Mouse (Mus musculus) c-Kit-positive CD71-negative TER-119-negative erythroid progenitor cells, embryonic 14.5 days (primary cell): ENCODE results near the gene Il19.

Experiments
- DNase-seq: peaks from one replicate; pipeline ENCODE4 v3.0.0-alpha.2; 2013; ENCODE audit warnings: low read depth

Il19 gene

DNA sequence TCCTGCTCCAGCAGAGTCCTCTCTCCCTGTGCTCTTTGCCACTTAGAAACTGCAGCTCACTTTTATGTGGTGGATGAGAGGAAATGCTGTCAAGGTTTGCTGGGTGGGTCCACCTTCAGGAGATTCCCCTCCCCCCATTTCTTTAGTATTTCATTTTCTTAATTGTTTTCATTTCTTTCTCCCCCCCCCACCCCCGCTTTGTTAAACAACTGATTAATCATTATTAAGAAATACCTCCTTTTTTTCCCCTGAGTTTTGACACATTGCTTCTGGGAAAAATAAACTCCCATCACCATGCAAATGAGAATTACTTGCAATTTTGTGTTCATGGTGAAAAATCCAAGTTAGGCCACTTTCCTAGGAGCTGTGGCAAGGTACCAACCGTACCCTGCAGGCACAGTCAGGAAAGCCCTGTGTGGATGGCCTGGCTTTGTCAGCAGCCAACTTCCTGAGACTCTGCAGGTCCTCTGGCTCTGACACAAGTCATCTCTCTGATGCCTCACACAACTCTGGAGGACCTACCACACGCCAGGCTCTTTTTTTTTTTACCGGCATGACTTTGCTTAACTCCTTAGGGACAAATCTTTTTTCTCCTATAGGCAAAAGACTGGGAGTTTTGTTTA is at the start of gene Il19:
Gene Il19, minus strand, starts transcription at position 51 of the 623 bp plus-strand sequence.
- DNase-seq = no peak

GRCm38 (mm10) chr1:130989331-130989730 is 49.4 kb upstream of the Il19 start:
- DNase-seq = no peak

DNA sequence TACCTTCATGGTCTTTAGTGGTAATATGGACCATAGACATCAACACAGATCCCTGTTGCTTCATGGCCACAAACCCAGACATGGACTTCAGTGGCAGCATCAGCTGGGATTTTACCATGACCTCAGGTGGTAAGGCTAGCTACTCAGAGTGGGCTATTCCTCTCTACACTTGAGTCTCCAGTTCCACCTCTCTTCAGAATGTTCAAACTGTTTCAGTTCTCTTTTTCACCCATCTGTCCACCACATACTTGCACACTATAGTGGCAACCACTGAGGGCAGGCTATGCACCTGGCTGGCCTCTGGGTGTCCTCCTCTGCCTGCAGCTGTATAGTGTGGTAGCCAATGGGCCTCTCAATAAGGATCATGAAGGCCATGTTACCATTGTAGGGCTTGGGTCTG is 47.5 kb upstream of the Il19 start:
- no peak for DNase-seq

- no peak for DNase-seq
Measured at GRCm38 (mm10) chr1:130987001-130987400, 47.1 kb upstream of the Il19 start.

DNA sequence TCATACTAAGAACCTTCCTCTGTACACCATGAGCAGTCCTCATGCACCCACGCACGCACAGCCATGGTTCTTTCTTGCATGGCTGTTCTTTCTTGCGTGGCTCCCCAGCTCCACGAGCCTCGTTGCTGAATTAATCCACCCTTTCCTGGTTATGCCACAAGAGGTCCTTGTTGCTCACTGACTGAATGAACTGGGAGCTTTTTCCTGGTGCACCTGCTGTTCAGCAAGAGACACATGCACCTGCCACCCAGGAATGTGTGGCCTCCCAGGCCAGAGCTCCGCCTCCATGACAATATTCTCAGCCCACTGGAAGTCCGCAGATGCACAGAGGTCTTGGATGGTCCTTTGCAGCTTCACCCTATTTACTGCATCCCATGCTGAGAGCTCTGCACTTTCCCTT is 44.5 kb upstream of the Il19 start:
- no peak for DNase-seq

- DNase-seq = peak; percentile 61
Measured at GRCm38 (mm10) chr1:130979455-130979854, 39.5 kb upstream of the Il19 start.

DNA sequence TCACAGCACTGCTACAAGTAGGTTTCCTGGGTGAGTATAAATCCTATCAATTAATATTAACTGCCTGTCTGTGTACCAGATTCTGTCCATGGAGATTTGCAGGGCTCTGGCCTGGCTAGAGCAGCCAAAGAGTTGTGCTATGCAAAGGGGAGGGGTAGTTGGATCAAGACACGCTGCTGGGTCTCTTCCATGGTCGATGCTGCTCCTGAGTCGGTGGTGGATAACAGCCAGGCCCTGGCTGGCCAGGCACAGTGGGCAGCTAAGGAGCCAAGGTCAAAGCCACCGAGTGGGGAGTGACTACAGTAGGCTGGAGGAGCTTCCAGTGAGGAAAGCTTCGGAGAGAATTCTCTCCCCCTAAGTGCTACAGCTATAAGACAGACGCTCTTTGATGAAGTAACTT is 24.0 kb upstream of the Il19 start:
- DNase-seq = no peak

DNA sequence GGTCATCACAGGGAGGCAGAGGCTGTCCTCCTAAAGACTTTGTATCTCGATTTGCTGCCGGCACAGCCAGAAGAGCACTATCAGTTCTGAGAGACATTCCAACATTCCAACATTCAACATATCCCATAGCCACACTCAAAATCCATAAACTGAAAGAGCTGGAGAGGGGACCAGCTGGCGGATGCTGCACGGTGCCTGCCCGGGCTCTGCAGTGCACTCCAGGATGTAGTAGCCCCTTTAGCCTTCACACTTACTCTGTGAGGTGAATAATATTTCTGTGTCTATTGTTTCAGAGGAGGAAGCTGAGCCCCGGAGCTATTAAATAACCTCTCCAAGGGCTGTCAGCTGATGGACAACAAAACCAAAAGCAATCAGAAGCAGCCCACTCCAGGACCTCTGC is 7.0 kb upstream of the Il19 start:
- DNase-seq = no peak

DNA sequence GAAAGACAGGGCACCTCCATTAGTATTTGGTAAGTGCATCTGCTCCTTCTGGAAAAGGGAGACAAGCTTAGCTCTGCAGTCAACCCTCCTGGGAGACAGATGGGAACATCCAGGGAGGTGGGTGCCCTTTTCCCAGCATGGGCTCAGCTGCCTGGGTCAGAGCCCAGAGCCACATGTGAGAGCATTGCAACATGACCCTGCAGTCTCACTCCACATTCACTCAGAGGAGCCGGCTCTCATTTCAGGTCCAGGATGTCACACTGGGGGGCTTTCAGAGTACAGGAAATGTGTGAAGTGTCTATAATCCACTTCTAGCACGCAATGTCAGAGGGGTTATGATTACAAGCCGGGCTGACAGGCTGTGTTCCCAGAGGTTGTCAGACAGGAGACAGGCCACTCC is 1.9 kb upstream of the Il19 start:
- DNase-seq = no peak

- DNase-seq = no peak
Measured at GRCm38 (mm10) chr1:130938192-130938591, 1.7 kb downstream of the Il19 start.

- no peak for DNase-seq
Measured at GRCm38 (mm10) chr1:130937170-130937569, 2.7 kb downstream of the Il19 start.

DNA sequence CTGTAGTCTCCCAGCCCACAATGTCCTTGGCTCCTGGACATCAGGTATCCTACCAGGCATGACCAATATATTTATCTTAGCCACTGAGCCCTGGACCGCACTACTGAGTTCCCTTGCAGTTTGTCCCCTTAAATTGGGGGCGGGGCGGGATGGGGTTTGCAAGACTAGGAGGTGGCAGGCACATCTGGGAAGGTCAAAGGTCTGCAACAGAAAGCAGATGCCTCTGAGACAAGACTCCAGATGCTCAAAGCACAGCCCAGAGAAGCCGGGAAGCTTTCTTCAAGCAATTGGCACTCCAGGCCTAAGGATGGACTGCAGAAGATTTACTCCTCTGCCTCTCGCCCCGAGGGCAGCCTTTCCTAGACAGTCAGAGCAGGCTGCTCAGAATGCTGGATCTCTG is 3.6 kb downstream of the Il19 start:
- no peak for DNase-seq

- no peak for DNase-seq
Measured at GRCm38 (mm10) chr1:130926484-130926883, 13.4 kb downstream of the Il19 start.

DNA sequence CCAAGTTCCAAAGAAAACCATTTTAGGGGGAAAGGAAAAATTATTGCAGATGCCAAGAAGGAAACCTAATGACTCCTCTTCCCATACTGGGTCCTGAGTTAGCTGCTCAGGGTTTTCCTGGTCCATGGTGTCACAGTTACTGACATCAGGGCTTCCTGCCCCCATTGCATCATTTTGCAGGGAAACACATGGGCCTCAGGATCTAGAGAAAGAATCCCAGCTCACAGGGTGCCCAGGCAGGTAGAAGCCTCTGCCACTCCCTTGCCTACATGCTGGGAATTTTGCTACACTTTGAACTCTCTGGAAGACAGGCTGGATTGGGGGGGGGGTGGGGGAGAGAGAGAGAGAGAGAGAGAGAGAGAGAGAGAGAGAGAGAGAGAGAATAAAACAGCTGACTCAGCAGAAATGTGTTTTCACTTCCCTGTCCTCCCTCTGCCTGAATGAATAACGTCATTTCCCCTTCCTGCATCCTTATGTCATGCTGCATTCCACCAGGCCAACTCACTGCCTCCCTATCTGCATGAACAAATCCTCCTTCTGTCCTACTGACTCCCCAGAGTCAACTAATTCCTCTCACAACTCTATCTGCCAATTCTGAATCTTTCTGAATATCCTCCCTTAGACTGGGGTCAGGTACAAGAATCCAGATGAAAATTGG is 21.5 kb downstream of the Il19 start:
- DNase-seq = no peak

DNA sequence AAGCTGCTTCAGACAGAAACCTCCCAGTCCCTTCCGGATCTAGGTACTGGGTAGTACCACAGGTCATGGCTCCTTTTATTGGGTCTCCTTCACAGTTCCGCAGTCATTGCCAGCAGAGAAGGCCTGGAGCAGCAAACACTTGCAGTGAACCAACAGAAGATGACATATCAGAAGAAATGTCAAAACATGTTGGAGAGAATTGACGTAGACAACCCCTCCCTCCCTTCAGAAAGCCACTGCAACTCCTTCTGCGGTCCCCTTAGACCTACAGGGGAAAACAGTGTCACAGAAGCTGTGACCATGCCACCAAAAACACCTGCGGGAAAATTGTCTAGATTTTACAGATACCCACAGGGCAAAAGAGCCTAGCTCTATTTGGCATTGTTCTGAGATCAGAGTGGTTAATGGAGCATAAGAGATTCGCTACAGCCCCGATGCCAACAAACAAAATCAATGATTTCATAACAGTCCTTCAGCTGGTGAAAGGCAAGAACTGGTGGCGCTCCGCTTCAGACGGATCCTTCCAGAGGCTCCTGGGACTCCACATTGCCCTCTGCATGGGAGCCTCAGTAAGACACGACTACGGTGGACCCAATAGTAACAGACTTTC is 28.4 kb downstream of the Il19 start, which contains the start of gene Il20:
Gene Il20, minus strand, starts transcription at position 51 of the 610 bp plus-strand sequence.
- DNase-seq = no peak

- DNase-seq = no peak
Measured at GRCm38 (mm10) chr1:130902505-130902904, 37.4 kb downstream of the Il19 start.

- DNase-seq = no peak
Measured at GRCm38 (mm10) chr1:130894468-130894867, 45.4 kb downstream of the Il19 start.

DNA sequence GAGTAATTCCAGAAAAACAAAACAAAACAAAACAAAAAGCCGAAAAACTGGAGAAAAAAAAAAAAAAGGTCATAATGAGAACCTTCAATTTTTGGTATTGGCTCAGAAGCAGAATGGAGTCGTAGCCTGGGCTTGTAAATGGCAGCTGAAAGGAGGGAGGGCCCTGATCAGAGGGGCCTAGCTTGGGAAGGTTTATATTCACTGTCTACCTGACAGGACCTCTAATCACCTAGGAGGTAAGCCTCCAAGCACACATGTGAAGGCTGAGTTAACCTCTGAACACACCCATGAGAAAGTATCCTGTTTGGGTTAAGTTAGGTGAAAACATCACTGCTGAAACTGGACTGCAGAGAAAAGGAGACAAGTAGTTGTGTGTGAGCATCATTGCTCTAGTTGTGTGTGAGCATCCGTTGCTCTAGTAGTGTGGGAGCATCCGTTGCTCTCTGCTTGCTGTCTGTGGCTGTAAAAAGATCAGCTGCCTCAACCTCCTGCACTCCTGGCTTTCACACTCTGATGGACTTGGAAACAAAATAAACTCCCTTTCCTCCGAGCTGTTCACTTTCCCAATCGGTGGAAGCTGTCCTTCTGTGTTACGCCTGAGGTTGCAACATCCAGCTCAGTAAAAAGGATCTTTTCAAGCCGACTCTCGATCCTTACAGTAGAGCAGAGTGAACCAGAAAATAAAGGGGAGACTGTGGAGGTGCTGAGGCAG is 46.4 kb downstream of the Il19 start:
- no peak for DNase-seq

DNA sequence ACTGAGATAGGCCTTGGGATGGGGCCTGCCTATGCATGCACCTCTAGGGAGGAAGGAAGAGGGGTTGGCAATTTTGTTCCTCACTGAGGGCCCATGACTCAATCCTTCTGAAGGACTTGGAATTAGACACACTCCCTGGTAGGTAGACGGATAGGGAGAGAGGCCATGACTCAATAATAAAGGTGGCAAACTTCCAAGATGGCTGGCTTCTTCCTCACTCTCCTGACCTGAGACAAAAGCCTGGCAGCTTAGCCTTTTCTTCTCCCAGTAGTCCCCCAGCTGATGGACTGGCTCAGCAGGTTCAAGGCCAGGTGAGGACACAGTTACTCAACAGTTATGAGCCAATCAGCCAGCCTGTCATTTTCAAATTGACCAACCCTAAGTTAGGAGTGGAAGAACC is 47.5 kb downstream of the Il19 start:
- no peak for DNase-seq

DNA sequence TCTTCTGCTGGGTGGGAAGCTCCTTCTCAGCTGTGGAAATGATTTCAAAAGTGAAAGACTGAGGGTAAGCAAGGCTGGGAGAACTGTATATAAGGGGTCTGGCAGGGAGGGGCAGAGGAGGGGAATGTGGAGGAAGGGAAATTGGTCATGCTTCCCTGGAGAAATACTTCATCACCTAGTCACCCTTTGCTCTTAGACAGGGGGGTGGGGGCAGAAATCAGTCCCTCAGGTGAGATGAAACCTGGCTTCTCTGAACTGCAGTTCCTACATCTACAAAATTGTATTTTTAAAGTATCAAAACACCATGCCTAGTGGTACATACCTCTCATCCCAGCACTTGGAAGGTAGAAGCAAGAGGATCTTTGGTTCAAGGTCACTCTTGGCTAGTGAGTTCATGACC is 52.6 kb downstream of the Il19 start, which contains the start of gene Il24:
Gene Il24, minus strand, starts transcription at position 101 of the 400 bp plus-strand sequence.
- DNase-seq = no peak

DNA sequence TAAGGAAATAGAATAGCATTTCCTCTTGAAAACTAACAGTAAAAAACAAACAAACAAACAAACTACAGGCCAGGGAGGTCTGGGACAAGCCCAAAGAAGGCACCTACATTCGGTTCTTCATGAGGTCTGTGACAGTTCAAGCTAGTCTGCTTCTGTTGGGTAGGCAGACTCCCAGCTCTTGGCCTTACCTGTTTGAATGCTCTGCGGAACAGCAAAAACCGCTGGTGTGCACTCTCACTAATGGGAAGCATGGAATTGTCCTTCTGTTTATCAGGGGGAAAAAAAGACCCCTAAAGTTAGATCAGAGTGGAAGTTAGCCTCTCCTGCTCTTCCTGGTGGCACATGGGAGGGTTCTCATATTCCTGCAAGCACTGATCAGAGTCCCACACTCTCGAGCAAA is 56.8 kb downstream of the Il19 start:
- no peak for DNase-seq
